13 mouse cellular contexts compared by ENCODE assay signal in the genomic region with DNA sequence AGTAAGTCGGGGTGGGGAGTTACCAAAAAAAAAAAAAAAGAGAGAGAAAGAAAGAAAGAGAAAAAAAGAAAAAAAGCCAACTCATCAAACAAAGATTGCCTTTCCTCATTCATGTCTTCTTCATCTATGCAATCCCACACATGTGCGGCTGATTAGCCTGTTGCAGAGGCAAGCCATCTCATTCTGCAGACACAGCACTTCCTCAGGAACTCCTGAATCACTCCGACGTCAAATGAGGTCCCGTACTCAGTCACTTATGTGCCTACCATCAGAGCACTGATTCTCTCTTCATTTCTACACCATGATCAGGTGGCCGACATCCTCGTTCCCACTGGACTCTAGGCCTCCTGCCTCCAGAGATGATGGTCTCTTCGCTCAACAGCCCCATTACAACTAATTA.
"Had no signal": no experiment of that assay in that cellular context is flagged by ENCODE, and none has a peak within 500 bp of the region (broad histone marks: within the 10 kb centered on the region; RNA-seq: fewer than 3 reads in every experiment).

No protein-coding gene starts in this region.

- ATAC-seq: midbrain, embryonic 15.5 days had no signal

- H3K4me2 ChIP-seq: liver, embryonic 13.5 days; midbrain, embryonic 11.5 days; midbrain, embryonic 15.5 days; neural tube, embryonic 13.5 days had no signal

- H3K4me1 ChIP-seq: liver, embryonic 13.5 days; midbrain, embryonic 15.5 days; neural tube, embryonic 13.5 days had no signal

- H3K9me3 ChIP-seq: liver, embryonic 13.5 days; midbrain, embryonic 15.5 days; neural tube, embryonic 13.5 days had no signal

- H3K27me3 ChIP-seq: liver, embryonic 13.5 days; midbrain, embryonic 15.5 days; neural tube, embryonic 13.5 days had no signal

- H3K27ac ChIP-seq: liver, embryonic 13.5 days; midbrain, embryonic 15.5 days; neural tube, embryonic 13.5 days had no signal

- DNase-seq: kidney, adult 9 months; kidney, postnatal 14 days; kidney, postnatal 4 days; layer of hippocampus, adult 9-11 months; liver, embryonic 13.5 days; lung, adult 2 months; lung, postnatal 14 days; lung, postnatal 4 days; thymus, adult 18-20 months; thymus, postnatal 36 days had no signal

- H3K4me3 ChIP-seq: liver, embryonic 13.5 days; midbrain, embryonic 15.5 days; neural tube, embryonic 13.5 days had no signal

- H3K36me3 ChIP-seq: liver, embryonic 13.5 days; midbrain, embryonic 15.5 days; neural tube, embryonic 13.5 days had no signal

- H3K9ac ChIP-seq: liver, embryonic 13.5 days; midbrain, embryonic 15.5 days; neural tube, embryonic 13.5 days had no signal
